Mouse (Mus musculus): ENCODE data around the gene Tomm40l. TPM values are rescaled to one million over a fixed set of nuclear protein-coding genes. Genes with fewer than 3 reads are reported as not detected.

The Tomm40l gene
- polyA plus RNA-seq, 1 experiment from 2014 or later = 60.7 TPM

- Histone ChIP-seq H3K9ac (ENCODE audit: low read length) (no peak overlapping the region), H3K27ac (ENCODE audit: low read length) (no peak overlapping the region), H3K4me1 (ENCODE audit: control insufficient read depth, insufficient read depth, low read length) (peaks cover 10% of the 10 kb centered on the region), H3K36me3 (ENCODE audit: control insufficient read depth, insufficient read depth) (peaks cover 15% of the 10 kb centered on the region), H3K9me3 (replicated peaks; ENCODE audit: control insufficient read depth, low read length) (no peaks in the 10 kb centered on the region), H3K4me2 (ENCODE audit: low read depth, low read length) (no peak overlapping the region), H3K4me3 (ENCODE audit: low read length) (no peak overlapping the region), H3K27me3 (ENCODE audit: control insufficient read depth, insufficient read depth, low read length) (no peaks in the 10 kb centered on the region)
- no peak for ATAC-seq (replicated peaks; ENCODE audit: extremely low read depth, insufficient read depth, low FRiP score)
- 58% methylated on average over 2 of the region's 2 CpGs for WGBS
Observed at GRCm38 (mm10) chr1:171223796-171224195, 1.5 kb upstream of the Tomm40l start.

- Histone ChIP-seq H3K9me3 (replicated peaks; ENCODE audit: control insufficient read depth, low read length) (no peaks in the 10 kb centered on the region), H3K4me1 (ENCODE audit: control insufficient read depth, insufficient read depth, low read length) (peaks cover 10% of the 10 kb centered on the region), H3K27ac (ENCODE audit: low read length) (peak overlapping the region; percentile 90), H3K4me2 (ENCODE audit: low read depth, low read length) (peak overlapping the region; percentile 56), H3K4me3 (ENCODE audit: low read length) (peak overlapping the region; percentile 51), H3K9ac (ENCODE audit: low read length) (peak overlapping the region; percentile 69), H3K27me3 (ENCODE audit: control insufficient read depth, insufficient read depth, low read length) (no peaks in the 10 kb centered on the region), H3K36me3 (ENCODE audit: control insufficient read depth, insufficient read depth) (peaks cover 19% of the 10 kb centered on the region)
- ATAC-seq (replicated peaks; ENCODE audit: extremely low read depth, insufficient read depth, low FRiP score) = no peak
- WGBS = 81% methylated on average over 6 of the region's 6 CpGs
Observed at GRCm38 (mm10) chr1:171223168-171223567, 854 bp upstream of the Tomm40l start.

GRCm38 (mm10) chr1:171221281-171222193 is 777 bp downstream of the Tomm40l start:
- Histone ChIP-seq H3K4me3 (ENCODE audit: low read length) (peak overlapping the region; percentile 73), H3K4me2 (ENCODE audit: low read depth, low read length) (peak overlapping the region; percentile 79), H3K9ac (ENCODE audit: low read length) (peak overlapping the region; percentile 78), H3K36me3 (ENCODE audit: control insufficient read depth, insufficient read depth) (peaks cover 19% of the 10 kb centered on the region), H3K27ac (ENCODE audit: low read length) (peak overlapping the region; percentile 58), H3K4me1 (ENCODE audit: control insufficient read depth, insufficient read depth, low read length) (peaks cover 10% of the 10 kb centered on the region), H3K9me3 (replicated peaks; ENCODE audit: control insufficient read depth, low read length) (no peaks in the 10 kb centered on the region), H3K27me3 (ENCODE audit: control insufficient read depth, insufficient read depth, low read length) (no peaks in the 10 kb centered on the region)
- 3% methylated on average over 22 of the region's 22 CpGs for WGBS
- ATAC-seq (replicated peaks; ENCODE audit: extremely low read depth, insufficient read depth, low FRiP score) = 0 out of 2 replicates have a peak, but pooled peaks have one; percentile 0

GRCm38 (mm10) chr1:171220871-171221270 is 1.4 kb downstream of the Tomm40l start:
- H3K4me1 ChIP-seq (ENCODE audit: control insufficient read depth, insufficient read depth, low read length) = peaks cover 10% of the 10 kb centered on the region
- H3K27me3 ChIP-seq (ENCODE audit: control insufficient read depth, insufficient read depth, low read length) = no peaks in the 10 kb centered on the region
- H3K27ac ChIP-seq (ENCODE audit: low read length) = peak overlapping the region; percentile 24; the same call in 1 of the 2 replicates
- peak overlapping the region; percentile 78 for H3K9ac ChIP-seq (ENCODE audit: low read length)
- 0 out of 2 replicates have a peak, but pooled peaks have one; percentile 2 for ATAC-seq (replicated peaks; ENCODE audit: extremely low read depth, insufficient read depth, low FRiP score)
- WGBS = 9% methylated on average over 10 of the region's 10 CpGs
- H3K36me3 ChIP-seq (ENCODE audit: control insufficient read depth, insufficient read depth) = peaks cover 19% of the 10 kb centered on the region
- H3K4me3 ChIP-seq (ENCODE audit: low read length) = peak overlapping the region; percentile 73
- H3K9me3 ChIP-seq (replicated peaks; ENCODE audit: control insufficient read depth, low read length) = no peaks in the 10 kb centered on the region
- H3K4me2 ChIP-seq (ENCODE audit: low read depth, low read length) = peak overlapping the region; percentile 79

- ATAC-seq (replicated peaks; ENCODE audit: extremely low read depth, insufficient read depth, low FRiP score) = no peak
- Histone ChIP-seq H3K4me2 (ENCODE audit: low read depth, low read length) (no peak overlapping the region), H3K9me3 (replicated peaks; ENCODE audit: control insufficient read depth, low read length) (no peaks in the 10 kb centered on the region), H3K4me3 (ENCODE audit: low read length) (no peak overlapping the region), H3K27ac (ENCODE audit: low read length) (no peak overlapping the region), H3K27me3 (ENCODE audit: control insufficient read depth, insufficient read depth, low read length) (0 out of 2 replicates have a peak, but pooled peaks cover 2% of the 10 kb centered on the region), H3K9ac (ENCODE audit: low read length) (no peak overlapping the region), H3K36me3 (ENCODE audit: control insufficient read depth, insufficient read depth) (peaks cover 19% of the 10 kb centered on the region), H3K4me1 (ENCODE audit: control insufficient read depth, insufficient read depth, low read length) (peaks cover 5% of the 10 kb centered on the region)
- WGBS = 64% methylated on average over 18 of the region's 18 CpGs
Observed at GRCm38 (mm10) chr1:171216241-171216955, 5.9 kb downstream of the Tomm40l start.

GRCm38 (mm10) chr1:171213801-171214496 is 8.4 kb downstream of the Tomm40l start, which contains the start of gene Nr1i3:
Gene Nr1i3 (plus strand): TSS chr1:171213970.
- no peak within 1 kb of the TSS for H3K9ac ChIP-seq (ENCODE audit: low read length)
- H3K27ac ChIP-seq (ENCODE audit: low read length) = no peak within 1 kb of the TSS
- no peaks in the 10 kb centered on the region for H3K4me1 ChIP-seq (ENCODE audit: control insufficient read depth, insufficient read depth, low read length)
- peaks cover 6% of the 10 kb centered on the region for H3K36me3 ChIP-seq (ENCODE audit: control insufficient read depth, insufficient read depth)
- 0 out of 2 replicates have a peak, but pooled peaks cover 2% of the 10 kb centered on the region for H3K27me3 ChIP-seq (ENCODE audit: control insufficient read depth, insufficient read depth, low read length)
- no peak within 1 kb of the TSS for H3K4me3 ChIP-seq (ENCODE audit: low read length)
- no peak within 1 kb of the TSS for H3K4me2 ChIP-seq (ENCODE audit: low read depth, low read length)
- ATAC-seq (replicated peaks; ENCODE audit: extremely low read depth, insufficient read depth, low FRiP score) = no peak
- H3K9me3 ChIP-seq (replicated peaks; ENCODE audit: control insufficient read depth, low read length) = no peaks in the 10 kb centered on the region
- WGBS = 74% methylated on average over 10 of the region's 10 CpGs

GRCm38 (mm10) chr1:171212854-171213253 is 9.5 kb downstream of the Tomm40l start:
- Histone ChIP-seq H3K27ac (ENCODE audit: low read length) (no peak overlapping the region), H3K9ac (ENCODE audit: low read length) (no peak overlapping the region), H3K4me2 (ENCODE audit: low read depth, low read length) (no peak overlapping the region), H3K4me3 (ENCODE audit: low read length) (no peak overlapping the region), H3K9me3 (replicated peaks; ENCODE audit: control insufficient read depth, low read length) (no peaks in the 10 kb centered on the region), H3K4me1 (ENCODE audit: control insufficient read depth, insufficient read depth, low read length) (no peaks in the 10 kb centered on the region), H3K27me3 (ENCODE audit: control insufficient read depth, insufficient read depth, low read length) (0 out of 2 replicates have a peak, but pooled peaks cover 2% of the 10 kb centered on the region), H3K36me3 (ENCODE audit: control insufficient read depth, insufficient read depth) (no peaks in the 10 kb centered on the region)
- 52% methylated on average over 3 of the region's 3 CpGs for WGBS
- no peak for ATAC-seq (replicated peaks; ENCODE audit: extremely low read depth, insufficient read depth, low FRiP score)

- no peak overlapping the region for H3K27ac ChIP-seq (ENCODE audit: low read length)
- H3K36me3 ChIP-seq (ENCODE audit: control insufficient read depth, insufficient read depth) = no peaks in the 10 kb centered on the region
- no peaks in the 10 kb centered on the region for H3K9me3 ChIP-seq (replicated peaks; ENCODE audit: control insufficient read depth, low read length)
- H3K9ac ChIP-seq (ENCODE audit: low read length) = no peak overlapping the region
- 0 out of 2 replicates have a peak, but pooled peaks cover under 1% of the 10 kb centered on the region for H3K27me3 ChIP-seq (ENCODE audit: control insufficient read depth, insufficient read depth, low read length)
- ATAC-seq (replicated peaks; ENCODE audit: extremely low read depth, insufficient read depth, low FRiP score) = no peak
- no peak overlapping the region for H3K4me3 ChIP-seq (ENCODE audit: low read length)
- H3K4me1 ChIP-seq (ENCODE audit: control insufficient read depth, insufficient read depth, low read length) = no peaks in the 10 kb centered on the region
- H3K4me2 ChIP-seq (ENCODE audit: low read depth, low read length) = no peak overlapping the region
- 11% methylated on average over 4 of the region's 4 CpGs for WGBS
Observed at GRCm38 (mm10) chr1:171209409-171209808, 12.9 kb downstream of the Tomm40l start.
